Mouse (Mus musculus): ENCODE results near the gene Gm10031. TPM values are rescaled to one million over a fixed set of nuclear protein-coding genes. Genes with fewer than 3 reads are reported as not detected.

The Gm10031 gene
- polyA plus RNA-seq (2015; fragmentation: Nextera tagmentation; extraction: Ambion mirVana), result 0.36 and 0.49 TPM in 2 replicates

DNA sequence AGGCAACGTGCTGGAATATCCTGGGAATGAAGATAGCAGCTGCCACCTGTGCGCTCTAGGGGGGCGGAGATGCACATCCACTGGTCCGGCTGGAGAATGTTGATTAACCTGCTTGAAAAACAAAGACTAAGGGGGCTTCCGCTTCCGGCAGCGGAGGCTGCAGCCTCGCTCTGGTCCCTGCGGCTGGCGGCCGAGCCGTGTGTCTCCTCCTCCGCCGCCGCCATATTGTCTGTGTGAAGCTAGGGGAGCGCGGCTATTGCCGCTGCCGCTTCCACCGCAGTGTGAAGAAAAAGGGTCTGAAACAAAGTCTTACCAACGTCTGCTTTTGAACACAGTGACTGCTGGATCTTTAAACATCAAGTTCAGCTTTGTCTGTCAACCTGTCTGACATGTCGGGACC is at the start of gene Gm10031:
TSS of gene Gm10031 (plus strand) at position 171 of the 400 bp plus-strand sequence.

DNA sequence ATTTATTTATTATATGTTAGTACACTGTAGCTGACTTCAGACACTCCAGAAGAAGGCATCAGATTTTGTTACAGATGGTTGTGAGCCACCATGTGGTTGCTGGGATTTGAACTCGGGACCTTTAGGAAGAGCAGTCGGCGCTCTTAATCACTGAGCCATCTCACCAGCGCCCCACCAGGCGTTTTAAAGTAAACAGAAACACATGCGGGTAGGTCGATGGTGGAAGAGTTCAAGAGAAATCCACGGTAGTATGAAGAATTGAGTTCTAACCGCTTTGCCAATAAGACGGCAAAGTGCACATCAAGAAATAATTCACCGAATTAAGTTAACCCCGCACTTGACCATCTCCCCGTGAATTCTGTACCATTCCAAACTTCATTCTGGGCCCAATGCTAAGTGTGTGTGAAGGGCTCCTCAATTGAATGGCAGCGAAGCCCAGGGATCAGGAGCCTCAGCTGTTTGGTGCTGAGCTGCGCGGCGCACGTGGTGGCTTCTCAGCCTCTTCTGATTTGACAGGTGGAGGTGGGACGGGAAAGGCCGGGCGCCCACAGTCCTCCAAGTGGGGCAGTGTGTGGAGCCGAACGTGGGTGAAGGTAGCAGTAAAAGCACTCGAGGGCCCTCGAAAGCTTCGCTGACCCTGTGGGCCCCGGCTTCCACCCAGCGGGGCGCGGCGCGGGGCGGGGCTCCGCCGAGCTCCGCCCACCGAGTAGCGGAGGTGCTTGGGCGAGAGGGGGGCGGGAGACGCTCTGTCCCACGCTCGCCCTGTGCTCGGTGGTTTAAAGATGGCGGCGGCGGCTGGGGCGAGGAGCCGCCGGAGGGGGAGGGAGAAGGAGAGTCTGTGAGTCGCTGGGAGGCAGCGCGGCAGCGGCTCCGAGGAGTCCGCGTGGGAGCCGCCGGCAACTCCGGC is 34.5 kb downstream of the Gm10031 start, which contains the start of gene Abl2:
TSS of gene Abl2 (plus strand) at position 763 of the 907 bp plus-strand sequence.

Other genes starting within 250 kb of the Gm10031 start
- gene Tdrd5, start 220.3 kb upstream of the Gm10031 start, polyA plus RNA-seq (2015; fragmentation: Nextera tagmentation; extraction: Ambion mirVana), result 0.85 and 1.1 TPM in 2 replicates
- 0.23 and 0.40 TPM in 2 replicates for gene Nphs2, start 213.3 kb upstream of the Gm10031 start, polyA plus RNA-seq (2015; fragmentation: Nextera tagmentation; extraction: Ambion mirVana)
- 426 and 442 TPM in 2 replicates for gene Gm2000, start 158.0 kb upstream of the Gm10031 start, polyA plus RNA-seq (2015; fragmentation: Nextera tagmentation; extraction: Ambion mirVana)
- gene Axdnd1, start 102.9 kb upstream of the Gm10031 start, polyA plus RNA-seq (2015; fragmentation: Nextera tagmentation; extraction: Ambion mirVana), result 0.37 and 0.75 TPM in 2 replicates
- 14.2 and 18.3 TPM in 2 replicates for gene Soat1, start 49.7 kb upstream of the Gm10031 start, polyA plus RNA-seq (2015; fragmentation: Nextera tagmentation; extraction: Ambion mirVana)
- 5.1 and 6.2 TPM in 2 replicates for gene Abl2, start 34.8 kb downstream of the Gm10031 start, polyA plus RNA-seq (2015; fragmentation: Nextera tagmentation; extraction: Ambion mirVana)
- 3.7 and 5.2 TPM in 2 replicates for gene Tor3a, start 150.3 kb downstream of the Gm10031 start, polyA plus RNA-seq (2015; fragmentation: Nextera tagmentation; extraction: Ambion mirVana)
- 26.6 and 28.1 TPM in 2 replicates for gene Fam20b, start 195.1 kb downstream of the Gm10031 start, polyA plus RNA-seq (2015; fragmentation: Nextera tagmentation; extraction: Ambion mirVana)

Data from neural tube, postnatal 0 days (tissue).